17 mouse cellular contexts compared by ENCODE assay signal in the genomic region with DNA sequence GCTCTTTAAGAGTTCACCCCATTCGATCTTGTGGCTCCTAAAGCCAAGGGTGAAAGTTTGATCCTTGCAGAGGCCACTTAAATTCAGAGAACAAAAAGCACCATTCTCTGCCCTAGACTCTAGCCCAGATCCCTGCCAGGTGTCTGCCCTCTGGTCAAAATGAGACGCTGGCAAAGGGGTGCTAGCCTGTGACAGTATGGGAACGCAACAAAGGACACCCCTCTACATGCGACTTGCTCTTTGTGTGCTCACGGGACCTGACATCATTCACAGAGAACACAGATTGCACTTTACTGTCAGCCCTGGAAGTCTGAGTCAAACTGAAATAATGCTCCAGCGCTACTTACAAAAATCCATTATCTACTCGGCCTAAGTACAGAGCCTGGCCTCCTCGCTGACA. TPM values are rescaled to one million over a fixed set of nuclear protein-coding genes. Genes with fewer than 3 reads are reported as not detected.
DNase-seq lines count a peak whose midpoint lies in the region; ATAC-seq lines count a peak whose summit lies in the region.
"Had no signal": no experiment of that assay in that cellular context is flagged by ENCODE, and none has a peak within 500 bp of the region (broad histone marks: within the 10 kb centered on the region; RNA-seq: fewer than 3 reads in every experiment).

No protein-coding gene starts in this region.

- ATAC-seq in hindbrain, embryonic 14.5 days (ENCODE audit: low FRiP score), result no peak
- peak; percentile 23; the same call in 1 of the 2 replicates for ATAC-seq in forebrain, embryonic 15.5 days (replicated peaks)
- ATAC-seq in neural tube, embryonic 11.5 days (ENCODE audit: insufficient read depth, low FRiP score, low TSS enrichment), result peak; percentile 38; the same call in 1 of the 2 replicates
- ATAC-seq in cerebellum, adult (ENCODE audit: insufficient number of reproducible peaks, low FRiP score, low TSS enrichment), result no peak
- ATAC-seq: CD4-positive, CD25-positive, alpha-beta regulatory T cell, adult 4 months had no signal

- H3K4me2 ChIP-seq in hindbrain, embryonic 14.5 days (replicated peaks), result no peak overlapping the region
- H3K4me2 ChIP-seq in forebrain, embryonic 15.5 days (replicated peaks), result no peak overlapping the region
- no peak overlapping the region for H3K4me2 ChIP-seq in neural tube, embryonic 11.5 days (ENCODE audit: low read depth)
- H3K4me2 ChIP-seq: heart, embryonic 11.5 days; liver, embryonic 15.5 days had no signal

- no peak overlapping the region for H3K4me3 ChIP-seq in hindbrain, embryonic 10.5 days
- H3K4me3 ChIP-seq in hindbrain, embryonic 14.5 days (replicated peaks; ENCODE audit: low read length), result no peak overlapping the region
- H3K4me3 ChIP-seq in forebrain, embryonic 15.5 days, result no peak overlapping the region
- H3K4me3 ChIP-seq in neural tube, embryonic 11.5 days (ENCODE audit: low read depth, low read length), result no peak overlapping the region
- H3K4me3 ChIP-seq: liver, embryonic 15.5 days had no signal

- 61% methylated on average over 8 of the region's 8 CpGs for WGBS in hindbrain, embryonic 10.5 days
- WGBS in hindbrain, embryonic 14.5 days, result 35% methylated on average over 8 of the region's 8 CpGs
- WGBS in forebrain, embryonic 15.5 days, result 19% methylated on average over 8 of the region's 8 CpGs
- WGBS in neural tube, embryonic 11.5 days, result 59% methylated on average over 8 of the region's 8 CpGs

- H3K36me3 ChIP-seq in hindbrain, embryonic 10.5 days, result no peaks in the 10 kb centered on the region
- no peaks in the 10 kb centered on the region for H3K36me3 ChIP-seq in hindbrain, embryonic 14.5 days (replicated peaks; ENCODE audit: control insufficient read depth, insufficient read depth)
- no peaks in the 10 kb centered on the region for H3K36me3 ChIP-seq in forebrain, embryonic 15.5 days
- H3K36me3 ChIP-seq in neural tube, embryonic 11.5 days (ENCODE audit: control insufficient read depth, insufficient read depth, low read length), result no peaks in the 10 kb centered on the region
- H3K36me3 ChIP-seq: liver, embryonic 15.5 days had no signal

- no peaks in the 10 kb centered on the region for H3K27me3 ChIP-seq in hindbrain, embryonic 10.5 days (ENCODE audit: insufficient read depth, poor library complexity, severe bottlenecking)
- no peaks in the 10 kb centered on the region for H3K27me3 ChIP-seq in hindbrain, embryonic 14.5 days (ENCODE audit: control insufficient read depth, insufficient read depth, low read length)
- no peaks in the 10 kb centered on the region for H3K27me3 ChIP-seq in forebrain, embryonic 15.5 days
- no peaks in the 10 kb centered on the region for H3K27me3 ChIP-seq in neural tube, embryonic 11.5 days (ENCODE audit: control insufficient read depth, insufficient read depth, low read length)
- H3K27me3 ChIP-seq: liver, embryonic 15.5 days had no signal

- no peaks in the 10 kb centered on the region for H3K9me3 ChIP-seq in hindbrain, embryonic 10.5 days
- H3K9me3 ChIP-seq in hindbrain, embryonic 14.5 days (ENCODE audit: control insufficient read depth, low read length), result no peaks in the 10 kb centered on the region
- no peaks in the 10 kb centered on the region for H3K9me3 ChIP-seq in forebrain, embryonic 15.5 days
- H3K9me3 ChIP-seq in neural tube, embryonic 11.5 days (ENCODE audit: control insufficient read depth, low read length), result no peaks in the 10 kb centered on the region
- H3K9me3 ChIP-seq: liver, embryonic 15.5 days had no signal

- DNase-seq in hindbrain, embryonic 10.5 days (ENCODE audit: low spot score), result peak; percentile 23
- DNase-seq in hindbrain, embryonic 14.5 days (ENCODE audit: low spot score), result no peak
- peak; percentile 6 for DNase-seq in embryo, embryonic 9.5 days (ENCODE audit: extremely low spot score)
- DNase-seq in neural tube, embryonic 11.5 days (ENCODE audit: low spot score), result no peak
- no peak for DNase-seq in layer of hippocampus, adult 11-12 months (ENCODE audit: low spot score)
- DNase-seq in adrenal gland, postnatal 14 days, result no peak
- DNase-seq: cerebellum, adult 11 months; left cerebral cortex, postnatal 4 days; spleen, adult 18-20 months; thymus, postnatal 36 days had no signal

- peak overlapping the region; percentile 76 for H3K27ac ChIP-seq in hindbrain, embryonic 10.5 days
- H3K27ac ChIP-seq in hindbrain, embryonic 14.5 days, result no peak overlapping the region
- no peak overlapping the region for H3K27ac ChIP-seq in forebrain, embryonic 15.5 days (replicated peaks)
- no peak overlapping the region for H3K27ac ChIP-seq in neural tube, embryonic 11.5 days (ENCODE audit: low read depth, low read length)
- H3K27ac ChIP-seq: liver, embryonic 15.5 days; macrophage had no signal

- H3K9ac ChIP-seq in hindbrain, embryonic 14.5 days, result no peak overlapping the region
- H3K9ac ChIP-seq in forebrain, embryonic 15.5 days (replicated peaks), result no peak overlapping the region
- no peak overlapping the region for H3K9ac ChIP-seq in neural tube, embryonic 11.5 days (ENCODE audit: low read length)
- H3K9ac ChIP-seq: liver, embryonic 15.5 days had no signal

- peaks cover 24% of the 10 kb centered on the region for H3K4me1 ChIP-seq in hindbrain, embryonic 10.5 days (replicated peaks)
- H3K4me1 ChIP-seq in hindbrain, embryonic 14.5 days (replicated peaks; ENCODE audit: control insufficient read depth, insufficient read depth, low read length), result peaks cover 5% of the 10 kb centered on the region; the same call in 1 of the 2 replicates
- H3K4me1 ChIP-seq in forebrain, embryonic 15.5 days, result peaks cover 19% of the 10 kb centered on the region
- no peaks in the 10 kb centered on the region for H3K4me1 ChIP-seq in neural tube, embryonic 11.5 days (ENCODE audit: control insufficient read depth, insufficient read depth, low read length)
- H3K4me1 ChIP-seq: liver, embryonic 15.5 days had no signal

RNA-seq across cellular contexts. Expression of gene Mstn, which starts 0.9 kb away (rescaled TPM):
- polyA plus RNA-seq in hindbrain, embryonic 10.5 days (2016; fragmentation: Nextera tagmentation; extraction: Ambion mirVana), result 1.6 and 4.6 TPM in 2 replicates
- polyA plus RNA-seq in hindbrain, embryonic 14.5 days (2014; fragmentation: Nextera tagmentation; extraction: Ambion mirVana), result 0.25 TPM in 2 replicates
- polyA plus RNA-seq in forebrain, embryonic 15.5 days (2015; fragmentation: Nextera tagmentation; extraction: Ambion mirVana), result 0.52 and 0.66 TPM in 2 replicates
- 11.2 and 13.6 TPM in 2 replicates for polyA plus RNA-seq in neural tube, embryonic 11.5 days (2014; fragmentation: Nextera tagmentation; extraction: Ambion mirVana)
- not detected in 2 replicates for total RNA-seq in adrenal gland, postnatal 14 days (2021)
- polyA plus RNA-seq: intestine, embryonic 14.5 days; macrophage had no signal

RNA-seq across cellular contexts. Expression of gene 1700019D03Rik, which starts 40.5 kb away (rescaled TPM):
- polyA plus RNA-seq in hindbrain, embryonic 10.5 days (2016; fragmentation: Nextera tagmentation; extraction: Ambion mirVana), result 3.4 and 7.9 TPM in 2 replicates
- polyA plus RNA-seq in hindbrain, embryonic 14.5 days (2014; fragmentation: Nextera tagmentation; extraction: Ambion mirVana), result 3.6 and 4.0 TPM in 2 replicates
- 1.8 and 2.7 TPM in 2 replicates for polyA plus RNA-seq in forebrain, embryonic 15.5 days (2015; fragmentation: Nextera tagmentation; extraction: Ambion mirVana)
- polyA plus RNA-seq in neural tube, embryonic 11.5 days (2014; fragmentation: Nextera tagmentation; extraction: Ambion mirVana), result 4.8 and 6.8 TPM in 2 replicates
- 0.33 and 1.6 TPM in 2 replicates for total RNA-seq in adrenal gland, postnatal 14 days (2021)
- polyA plus RNA-seq: macrophage had no signal

Comparison
In these comparisons a context has a peak if more than half of its experiments do, and no peak if none do; other contexts are left out.
1. DNase-seq: peak in hindbrain, embryonic 10.5 days (single experiment) and embryo, embryonic 9.5 days (single experiment); none in hindbrain, embryonic 14.5 days (single experiment), neural tube, embryonic 11.5 days (single experiment), layer of hippocampus, adult 11-12 months (single experiment) and adrenal gland, postnatal 14 days (single experiment).
2. ATAC-seq: peak in forebrain, embryonic 15.5 days (single experiment) and neural tube, embryonic 11.5 days (single experiment); none in hindbrain, embryonic 14.5 days (single experiment) and cerebellum, adult (single experiment).